Mouse (Mus musculus): ENCODE results near the gene Bcas1.

DNA sequence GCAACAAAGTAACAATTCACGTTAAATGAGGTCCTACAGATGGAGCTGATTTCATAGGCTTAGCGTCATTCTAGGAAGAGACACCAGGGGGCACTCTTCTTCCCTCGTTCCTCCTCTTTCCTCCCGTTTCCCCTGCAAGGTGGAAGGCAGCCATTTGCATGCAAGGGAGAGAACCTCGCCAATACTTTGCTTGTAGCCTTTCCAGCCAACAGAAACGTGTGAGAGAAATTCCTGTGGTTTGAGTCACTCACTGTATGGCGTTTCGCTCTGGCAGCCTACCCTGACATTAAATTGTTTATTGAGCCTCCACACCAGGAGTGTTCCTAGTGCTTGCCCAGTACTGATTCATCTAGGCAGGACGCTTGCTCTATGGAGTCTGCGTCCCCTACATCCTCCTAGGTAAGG, 72.7 kb downstream of the Bcas1 start:
- TF ChIP-seq CTCF (IDR thresholded peaks at IDR 0.05; ENCODE audit: low read depth) (peak; percentile 87), EP300 (IDR thresholded peaks at IDR 0.05; ENCODE audit: low read depth) (no peak)
